Mouse (Mus musculus) embryonic facial prominence, embryonic 11.5 days (tissue): ENCODE data around the gene Lrrc19. TPM values are rescaled to one million over a fixed set of nuclear protein-coding genes. Genes with fewer than 3 reads are reported as not detected.
"Not testable (repeated sequence)": the region's sequence is repeated elsewhere in the genome, so short reads cannot be mapped to it uniquely, and the experiment has no call there.

Experiments used
- ATAC-seq: fragments of 200-750 bp; cut with Nextera tagmentation; replicated peaks from 2 replicates; pipeline ENCODE4 v1.8.0; 2017; ENCODE audit warnings: low read depth; ENCODE audit not compliant: insufficient number of reproducible peaks, low FRiP score, low TSS enrichment
- DNase-seq: peaks from one replicate; pipeline ENCODE4 v3.0.0-alpha.2; 2015; ENCODE audit warnings: low spot score
- H3K27ac ChIP-seq: fragments of 300-500 bp; sonication (generic); replicated peaks from 2 replicates; pipeline ENCODE4 v1.5.1; 2014; ENCODE audit warnings: mild to moderate bottlenecking, low read depth, low read length, control low read depth
- H3K27me3 ChIP-seq: fragments of 300-500 bp; sonication (generic); 2 replicates; pipeline ENCODE4 v1.6.1; 2014; ENCODE audit warnings: mild to moderate bottlenecking, low read length, moderate library complexity, mixed read lengths; ENCODE audit not compliant: control insufficient read depth, insufficient read depth
- H3K36me3 ChIP-seq: fragments of 300-500 bp; sonication (generic); replicated peaks from 2 replicates; pipeline ENCODE4 v1.6.1; 2014; ENCODE audit warnings: low read depth, mild to moderate bottlenecking, low read length, moderate library complexity, mixed read lengths; ENCODE audit not compliant: control insufficient read depth, insufficient read depth
- H3K4me1 ChIP-seq: fragments of 300-500 bp; sonication (generic); 2 replicates; pipeline ENCODE4 v1.6.1; 2014; ENCODE audit warnings: low read length, mixed read lengths; ENCODE audit not compliant: control insufficient read depth, insufficient read depth
- H3K4me2 ChIP-seq: fragments of 300-500 bp; sonication (generic); 2 replicates; pipeline ENCODE4 v1.6.1; 2014; ENCODE audit warnings: low read depth, mild to moderate bottlenecking, control low read depth, low read length, moderate library complexity
- H3K4me3 ChIP-seq: fragments of 300-500 bp; sonication (generic); 2 replicates; pipeline ENCODE4 v1.5.1; 2014; ENCODE audit warnings: low read depth, low read length, control low read depth
- H3K9ac ChIP-seq: fragments of 300-500 bp; sonication (generic); replicated peaks from 2 replicates; pipeline ENCODE4 v1.6.1; 2014; ENCODE audit warnings: mild to moderate bottlenecking, control low read depth, low read length
- H3K9me3 ChIP-seq: fragments of 300-500 bp; sonication (generic); replicated peaks from 2 replicates; pipeline ENCODE4 v1.6.1; 2016; ENCODE audit warnings: mild to moderate bottlenecking, low read length, inconsistent platforms, mixed read lengths; ENCODE audit not compliant: control insufficient read depth
- WGBS: fragments of 180-500 bp; shearing (Covaris S2); extraction: QIAGEN DNeasy Blood & Tissue Kit; methylation state at CpG from one replicate; pipeline ENCODE4 v1.1.7; 2014; 5-methylcytosine and 5-hydroxymethylcytosine counted together
- polyA plus RNA-seq: library from polyadenylated mRNA; unstranded; fragments of >200 nt; fragmentation: Nextera tagmentation; extraction: Ambion mirVana; gene quantifications from 2 replicates; pipeline ENCODE4 v1.2.1, GENCODE M21; 2014

Lrrc19 gene
- polyA plus RNA-seq, 1 experiment from 2014 or later, result 1.1 TPM

GRCm38 (mm10) chr4:94680662-94681061, 30.7 kb upstream of the Lrrc19 start:
- H3K27ac ChIP-seq, result no peak overlapping the region
- H3K4me2 ChIP-seq, result no peak overlapping the region
- no peaks in the 10 kb centered on the region for H3K36me3 ChIP-seq
- ATAC-seq (no peak), DNase-seq (no peak)
- no peaks in the 10 kb centered on the region for H3K4me1 ChIP-seq
- 91% methylated on average over 2 of the region's 2 CpGs for WGBS
- no peaks in the 10 kb centered on the region for H3K9me3 ChIP-seq
- no peak overlapping the region for H3K9ac ChIP-seq
- no peaks in the 10 kb centered on the region for H3K27me3 ChIP-seq
- H3K4me3 ChIP-seq, result no peak overlapping the region

DNA sequence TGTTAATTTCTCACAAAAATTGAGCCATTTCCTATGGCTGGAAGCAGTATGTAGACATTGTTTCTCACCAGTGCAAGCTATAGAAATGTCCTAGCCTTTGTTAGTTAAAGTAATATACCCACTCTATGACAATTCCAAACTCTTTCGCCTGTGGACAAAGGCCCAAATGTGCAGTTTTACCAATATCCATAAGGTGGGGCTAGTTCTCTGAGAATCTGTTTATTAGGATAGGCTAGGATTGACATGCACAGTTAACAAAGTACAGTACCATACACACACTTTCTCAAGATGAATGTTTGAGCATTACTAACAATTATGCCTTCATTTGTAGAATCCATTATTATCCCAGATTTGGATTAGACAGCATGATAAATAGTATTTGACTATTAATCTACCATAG, 19.8 kb upstream of the Lrrc19 start:
- no peaks in the 10 kb centered on the region for H3K27me3 ChIP-seq
- H3K36me3 ChIP-seq, result no peaks in the 10 kb centered on the region
- H3K9ac ChIP-seq, result no peak overlapping the region
- no peak overlapping the region for H3K4me3 ChIP-seq
- 46% methylated on average over 1 of the region's 1 CpGs for WGBS
- DNase-seq (peak; percentile 60), ATAC-seq (0 out of 2 replicates have a peak, but pooled peaks have one; percentile 70)
- no peaks in the 10 kb centered on the region for H3K4me1 ChIP-seq
- no peaks in the 10 kb centered on the region for H3K9me3 ChIP-seq
- H3K27ac ChIP-seq, result no peak overlapping the region
- no peak overlapping the region for H3K4me2 ChIP-seq

DNA sequence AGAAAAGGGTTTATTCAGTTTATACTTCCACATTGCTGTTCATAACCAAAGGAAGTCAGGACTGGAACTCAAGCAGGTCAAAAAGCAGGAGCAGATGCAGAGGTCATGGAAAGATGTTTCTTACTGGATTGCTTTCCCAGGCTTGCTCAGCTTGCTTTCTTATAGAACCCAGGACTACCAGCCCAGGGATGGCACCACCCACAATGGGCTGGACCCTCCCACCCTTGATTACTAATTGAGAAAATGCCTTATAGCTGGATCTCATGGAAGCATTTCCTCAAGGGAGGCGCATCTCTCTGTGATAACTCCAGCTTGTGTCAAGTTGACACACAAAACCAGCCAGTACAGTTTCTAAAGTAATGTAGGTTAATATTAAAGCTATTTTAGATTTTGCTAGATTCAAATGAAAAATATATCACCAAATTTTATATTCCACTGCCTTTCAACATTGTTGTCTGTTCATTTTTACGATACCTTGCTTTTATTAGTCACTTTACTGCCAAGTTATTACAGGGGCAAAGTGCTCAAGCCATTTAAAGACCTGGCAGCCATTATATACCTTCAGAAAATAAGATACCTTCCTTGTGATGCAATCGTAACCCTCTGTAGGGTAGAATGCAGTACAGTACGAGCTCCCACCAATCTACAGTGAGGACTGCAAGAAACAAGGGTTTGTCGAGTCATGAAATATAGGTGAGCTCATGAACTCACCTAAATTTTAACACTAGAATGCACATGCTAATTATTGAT, 657 bp upstream of the Lrrc19 start:
- H3K27ac ChIP-seq, H3K27me3 ChIP-seq, DNase-seq, H3K4me3 ChIP-seq, H3K4me2 ChIP-seq, ATAC-seq, H3K9ac ChIP-seq, H3K9me3 ChIP-seq, H3K36me3 ChIP-seq, H3K4me1 ChIP-seq: not testable (repeated sequence)
- WGBS, result 92% methylated on average over 5 of the region's 5 CpGs

GRCm38 (mm10) chr4:94643141-94643540, 6.8 kb downstream of the Lrrc19 start:
- Histone ChIP-seq H3K4me3 (no peak overlapping the region), H3K36me3 (no peaks in the 10 kb centered on the region), H3K9me3 (no peaks in the 10 kb centered on the region), H3K27ac (no peak overlapping the region), H3K4me2 (no peak overlapping the region), H3K4me1 (no peaks in the 10 kb centered on the region), H3K27me3 (no peaks in the 10 kb centered on the region), H3K9ac (no peak overlapping the region)
- ATAC-seq, result no peak
- WGBS, result 95% methylated on average over 2 of the region's 2 CpGs
- DNase-seq, result no peak

DNA sequence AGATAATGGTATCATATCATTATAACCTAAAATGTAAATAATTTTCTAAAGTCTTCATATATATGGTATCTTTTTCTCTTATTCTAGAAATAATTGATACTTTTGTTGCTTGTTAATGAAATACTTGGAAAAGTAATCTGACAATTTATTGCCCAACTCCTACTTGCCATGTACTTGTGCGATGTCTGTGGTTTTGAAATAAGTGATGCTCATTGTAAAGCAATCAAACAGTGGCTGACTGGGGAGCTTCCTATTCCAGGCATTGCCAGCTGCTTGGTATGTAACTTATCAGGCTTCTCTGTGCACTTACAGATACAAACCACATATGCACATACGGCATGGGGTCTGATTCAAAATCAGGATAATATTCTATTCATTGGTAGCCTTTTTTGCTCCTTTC, 29.9 kb downstream of the Lrrc19 start:
- Histone ChIP-seq H3K27ac (no peak overlapping the region), H3K4me3 (no peak overlapping the region), H3K4me1 (no peaks in the 10 kb centered on the region), H3K4me2 (no peak overlapping the region), H3K9ac (no peak overlapping the region), H3K9me3 (no peaks in the 10 kb centered on the region), H3K36me3 (no peaks in the 10 kb centered on the region), H3K27me3 (no peaks in the 10 kb centered on the region)
- no peak for ATAC-seq
- WGBS, result 85% methylated on average over 2 of the region's 2 CpGs
- DNase-seq, result no peak

GRCm38 (mm10) chr4:94614627-94615006, 35.3 kb downstream of the Lrrc19 start:
- H3K27ac ChIP-seq, result peak overlapping the region; percentile 16; the same call in 1 of the 2 replicates
- no peaks in the 10 kb centered on the region for H3K27me3 ChIP-seq
- H3K9ac ChIP-seq, result peak overlapping the region; percentile 66
- WGBS, result under 1% methylated on average over 18 of the region's 18 CpGs
- H3K36me3 ChIP-seq, result no peaks in the 10 kb centered on the region
- no peaks in the 10 kb centered on the region for H3K9me3 ChIP-seq
- DNase-seq (no peak), ATAC-seq (peak; percentile 79)
- H3K4me1 ChIP-seq, result no peaks in the 10 kb centered on the region
- peak overlapping the region; percentile 54 for H3K4me2 ChIP-seq
- H3K4me3 ChIP-seq, result peak overlapping the region; percentile 47

DNA sequence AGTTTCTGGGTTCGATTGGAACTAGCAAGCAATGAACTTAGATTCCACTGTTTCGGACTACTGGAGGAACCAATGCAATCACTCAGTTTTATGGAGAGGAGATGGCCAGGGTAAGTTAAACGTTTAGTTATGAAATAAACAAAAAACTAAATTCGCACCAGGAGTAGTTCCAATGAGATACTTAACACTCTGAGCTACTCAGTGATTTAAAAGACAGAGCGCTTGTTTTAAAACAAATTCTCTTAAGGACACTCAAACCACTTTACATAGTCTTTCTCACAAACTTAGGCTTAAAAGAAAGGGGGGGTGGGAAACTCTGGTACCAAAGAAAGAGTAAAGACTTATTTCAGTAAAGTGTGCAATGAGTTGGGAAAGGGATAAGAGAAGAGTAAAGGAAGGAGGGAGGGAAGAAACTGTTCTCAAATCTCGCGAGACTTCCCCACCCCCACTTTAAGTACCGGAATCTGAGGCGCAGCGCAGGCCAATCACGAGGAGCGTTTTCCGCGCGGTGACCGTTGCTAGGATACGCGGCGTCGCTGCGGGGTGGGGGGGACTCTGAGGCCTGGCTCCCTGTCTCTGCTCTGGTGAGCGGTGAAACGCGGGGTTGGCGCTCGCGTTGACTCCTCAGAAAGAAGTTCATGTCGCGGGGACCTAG, 35.8 kb downstream of the Lrrc19 start, which contains the start of gene Ift74:
Gene Ift74 (plus strand): TSS at position 520 of the 655 bp plus-strand sequence.
- Histone ChIP-seq H3K36me3 (no peaks in the 10 kb centered on the region), H3K4me3 (peak within 1 kb of the TSS; percentile 47), H3K27ac (peak within 1 kb of the TSS; percentile 16; the same call in 1 of the 2 replicates), H3K4me2 (peak within 1 kb of the TSS; percentile 54), H3K9ac (peak within 1 kb of the TSS; percentile 66), H3K27me3 (no peaks in the 10 kb centered on the region), H3K4me1 (no peaks in the 10 kb centered on the region), H3K9me3 (no peaks in the 10 kb centered on the region)
- ATAC-seq (peak; percentile 99), DNase-seq (peak; percentile 98)
- WGBS, result 3% methylated on average over 29 of the region's 29 CpGs

DNA sequence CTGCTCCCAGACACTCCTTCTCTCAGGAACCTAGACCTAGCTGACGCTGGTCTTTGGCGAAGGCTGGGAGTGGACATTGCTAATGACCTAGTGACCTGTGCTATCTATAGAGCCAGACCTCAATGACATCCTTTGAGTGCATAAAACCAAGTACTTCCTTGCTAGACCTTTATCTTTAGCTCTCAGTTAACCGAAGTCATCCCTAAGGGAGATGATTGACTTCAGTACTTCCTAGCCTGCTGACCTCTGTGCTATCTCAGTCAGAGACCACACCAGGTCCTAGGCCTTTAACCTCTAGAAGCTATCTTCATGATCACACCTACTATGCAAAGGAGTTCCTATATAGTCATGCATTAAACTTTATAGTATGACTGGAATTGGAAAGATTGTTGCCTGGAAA, 39.6 kb downstream of the Lrrc19 start:
- no peak for ATAC-seq
- H3K4me1 ChIP-seq, result no peaks in the 10 kb centered on the region
- H3K9me3 ChIP-seq, result no peaks in the 10 kb centered on the region
- no peak overlapping the region for H3K4me2 ChIP-seq
- H3K36me3 ChIP-seq, result no peaks in the 10 kb centered on the region
- no peak for DNase-seq
- no peaks in the 10 kb centered on the region for H3K27me3 ChIP-seq
- H3K4me3 ChIP-seq, result no peak overlapping the region
- WGBS, result 86% methylated on average over 3 of the region's 3 CpGs
- H3K27ac ChIP-seq, result no peak overlapping the region
- no peak overlapping the region for H3K9ac ChIP-seq
